Mouse (Mus musculus) left cerebral cortex, adult 11 months (tissue): ENCODE results near the gene Pnliprp2.

Source experiments
- DNase-seq: peaks from one replicate; pipeline ENCODE4 v3.0.0; 2022; ENCODE audit warnings: low spot score

The Pnliprp2 gene

DNA sequence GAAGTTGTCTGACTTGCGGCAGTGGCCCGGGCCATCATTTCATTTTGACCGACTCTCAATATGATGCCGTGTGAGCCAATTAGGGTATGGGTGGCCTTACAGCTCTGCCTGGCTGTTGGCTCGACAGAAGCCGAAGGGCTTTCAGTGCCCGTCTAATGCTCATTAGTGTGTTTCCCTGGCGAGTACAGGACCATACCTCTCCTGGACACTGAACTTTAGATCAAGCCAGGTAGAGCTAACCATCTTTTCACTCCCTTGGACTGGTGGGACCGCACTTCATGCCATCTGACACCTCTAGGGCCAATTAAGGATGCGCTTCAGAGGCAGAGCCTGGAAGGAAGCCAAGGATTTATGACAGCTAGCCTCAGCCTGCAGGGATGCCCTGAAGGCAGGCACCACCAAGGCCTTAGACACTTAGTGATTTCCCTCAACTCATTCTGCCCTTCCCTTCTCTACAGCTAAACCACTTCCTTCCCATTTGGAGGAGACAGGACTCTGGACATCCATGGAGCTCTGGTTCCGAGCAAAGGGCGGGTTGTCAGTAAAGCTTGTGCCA, 35.7 kb downstream of the Pnliprp2 start:
- no peak for DNase-seq

DNA sequence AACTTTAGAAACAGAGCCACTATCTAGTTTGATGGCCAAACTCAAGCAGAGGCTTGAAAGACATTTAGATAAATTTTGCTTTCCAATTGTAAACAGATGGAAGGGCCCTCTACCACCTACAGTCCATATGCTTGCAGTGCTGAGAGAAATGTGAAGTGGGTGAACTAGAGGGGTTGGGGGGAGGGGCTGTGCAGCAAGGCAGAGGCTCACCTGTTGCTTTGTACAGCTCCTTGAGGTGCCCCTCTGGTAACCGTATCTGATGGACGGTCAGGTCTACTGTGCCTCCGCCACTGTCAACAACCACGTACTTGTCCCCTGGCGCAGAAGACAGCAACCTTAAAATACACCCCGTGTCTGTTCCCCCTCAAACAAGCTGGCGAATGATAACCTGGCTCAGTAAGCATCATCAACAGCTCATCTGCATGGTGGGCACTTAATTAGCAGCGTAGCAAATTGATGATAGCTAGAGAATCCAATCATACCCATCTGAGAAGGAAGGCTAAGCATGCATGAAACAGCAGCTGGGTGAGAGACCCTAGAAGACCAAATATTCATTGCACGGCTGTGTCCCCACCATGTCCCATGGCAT, 45.8 kb downstream of the Pnliprp2 start:
- DNase-seq, result no peak

GRCm38 (mm10) chr19:58806364-58806763, 46.8 kb downstream of the Pnliprp2 start:
- DNase-seq, result no peak

- DNase-seq, result no peak
These were observed 49.3 kb downstream of the Pnliprp2 start for GRCm38 (mm10) chr19:58808864-58809263.

- DNase-seq, result no peak
These were observed 51.0 kb downstream of the Pnliprp2 start for GRCm38 (mm10) chr19:58810536-58810935.

- DNase-seq, result no peak
These were observed 55.8 kb downstream of the Pnliprp2 start for GRCm38 (mm10) chr19:58815179-58815922.

GRCm38 (mm10) chr19:58816453-58817041, 57.0 kb downstream of the Pnliprp2 start:
- DNase-seq, result peak; percentile 55

- DNase-seq, result no peak
These were observed 57.9 kb downstream of the Pnliprp2 start for GRCm38 (mm10) chr19:58817398-58817797.

DNA sequence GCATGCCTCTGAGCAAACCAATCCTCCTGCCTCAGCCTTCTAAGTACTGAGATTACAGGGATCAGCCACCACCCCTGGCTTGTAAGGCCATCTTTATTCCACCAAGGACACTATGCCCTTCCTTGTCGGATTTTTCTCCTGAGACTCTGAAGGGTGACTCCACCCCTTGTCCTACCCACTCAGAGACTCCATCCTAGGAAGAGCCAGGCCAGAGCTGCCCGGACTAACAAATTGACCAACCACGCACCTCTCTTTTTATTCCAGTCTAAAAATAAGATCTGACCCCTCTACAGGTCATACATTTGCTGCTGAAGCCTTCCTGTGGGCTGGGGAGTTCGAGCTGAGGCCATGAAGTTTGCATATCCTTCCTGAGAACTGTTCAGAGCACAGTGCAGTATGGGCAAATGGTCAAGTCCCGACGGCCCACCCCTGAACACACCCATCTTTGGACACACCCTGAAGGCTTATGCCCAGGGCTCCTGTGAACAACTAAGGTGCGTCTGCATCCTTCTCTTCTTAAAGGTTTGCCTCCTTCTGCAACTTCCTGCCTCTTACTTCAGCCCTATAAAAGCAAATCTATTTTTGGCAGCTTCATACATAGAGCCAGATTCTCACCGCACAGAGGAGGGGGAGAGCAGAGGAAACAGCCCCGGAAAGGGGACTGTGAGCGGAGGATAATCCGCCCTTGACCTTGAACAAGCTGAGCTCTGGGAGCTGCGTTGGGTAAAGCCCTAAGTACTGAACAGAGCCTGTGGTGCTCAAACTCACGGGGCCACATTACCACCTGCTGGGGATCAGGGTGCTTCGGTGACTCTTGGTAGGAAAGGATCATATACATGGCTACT, 59.3 kb downstream of the Pnliprp2 start:
- DNase-seq, result no peak

GRCm38 (mm10) chr19:58822454-58823200, 63.1 kb downstream of the Pnliprp2 start:
- peak; percentile 77 for DNase-seq

DNA sequence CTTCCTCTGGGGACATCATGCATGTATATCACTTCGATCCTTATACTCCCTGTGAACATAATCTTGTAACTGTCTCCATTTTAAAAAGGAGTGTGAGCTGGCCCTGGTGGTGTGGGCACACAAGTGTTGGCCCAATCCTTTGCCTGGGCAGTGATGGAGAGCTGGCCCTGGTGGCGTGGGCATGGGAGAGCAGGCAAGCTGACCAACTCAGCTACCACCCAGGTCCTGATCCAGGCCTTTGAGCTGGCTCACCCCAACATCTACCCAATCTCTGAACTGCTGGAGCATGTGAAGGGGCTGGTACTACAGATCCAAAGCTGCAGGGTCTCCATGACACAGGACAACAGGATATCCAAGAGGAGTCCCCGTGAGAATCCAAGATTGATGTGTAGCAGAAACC, 63.8 kb downstream of the Pnliprp2 start:
- DNase-seq, result no peak

DNA sequence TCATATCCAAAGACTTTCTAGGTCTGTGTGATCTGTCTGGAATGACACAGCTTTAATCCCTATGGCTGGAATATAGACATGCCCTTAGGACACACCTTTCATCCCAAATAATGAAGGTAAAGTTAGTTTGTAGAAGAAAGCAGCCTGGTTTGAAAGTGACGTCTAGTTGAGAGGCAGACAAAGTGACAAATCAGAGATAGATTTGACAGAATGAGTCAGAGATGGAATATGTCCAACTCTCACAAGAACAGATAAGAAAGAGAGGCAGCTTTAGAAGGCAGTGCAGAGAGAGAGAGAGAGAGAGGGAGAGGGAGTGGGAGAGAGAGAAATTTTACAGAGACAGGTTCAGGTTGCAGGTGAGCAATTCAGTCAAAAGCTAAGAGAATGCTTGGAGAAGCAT, 64.8 kb downstream of the Pnliprp2 start:
- DNase-seq, result no peak
